Mouse (Mus musculus): ENCODE data around the gene Sesn3.
"Not testable (repeated sequence)": the region's sequence is repeated elsewhere in the genome, so short reads cannot be mapped to it uniquely, and the experiment has no call there.

The Sesn3 gene

GRCm38 (mm10) chr9:14277365-14277991 is 2.6 kb downstream of the Sesn3 start:
- no peak for DNase-seq (ENCODE audit: low read depth, low spot score)

DNA sequence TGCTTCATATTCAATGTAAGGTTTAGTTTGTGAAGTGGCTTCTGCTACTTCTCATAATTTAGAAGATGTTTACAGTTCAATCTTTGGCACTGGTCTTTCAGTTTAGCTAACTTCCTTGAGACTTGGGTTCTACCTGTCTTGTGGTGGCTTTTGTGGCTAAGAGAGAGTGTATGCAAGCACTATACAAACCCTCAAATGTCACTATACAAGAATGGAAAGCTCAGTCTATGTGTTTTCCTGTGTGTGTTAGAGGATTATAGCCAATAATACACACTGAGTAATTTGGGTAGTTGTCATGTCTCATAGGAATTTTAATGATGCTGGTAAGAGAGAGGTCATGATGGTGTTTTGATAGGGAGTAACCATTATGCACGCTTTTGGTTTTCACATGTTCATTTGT is 5.8 kb downstream of the Sesn3 start:
- DNase-seq (ENCODE audit: low read depth, low spot score), result peak; percentile 71

DNA sequence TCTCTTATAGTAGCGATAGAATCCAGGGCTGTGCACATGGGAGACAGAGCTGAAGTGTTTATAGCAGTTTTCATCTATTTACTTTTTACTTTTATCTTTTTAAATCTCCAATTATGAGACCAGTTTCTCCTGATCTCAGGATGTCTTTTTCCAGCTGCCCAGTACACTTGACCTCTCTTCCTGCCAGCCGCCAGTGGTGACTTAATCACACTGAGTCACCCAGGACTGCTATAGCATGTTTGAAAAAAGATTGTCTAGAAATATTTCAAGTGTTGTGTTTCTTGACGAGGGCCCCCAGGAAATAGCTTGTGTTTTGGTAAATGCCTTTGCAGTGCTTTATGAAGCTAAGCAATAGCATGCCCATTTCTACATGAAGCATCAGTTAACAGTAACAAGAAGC is 10.2 kb downstream of the Sesn3 start:
- DNase-seq (ENCODE audit: low read depth, low spot score), result no peak

- no peak for DNase-seq (ENCODE audit: low read depth, low spot score)
Observed at GRCm38 (mm10) chr9:14287234-14287633, 12.4 kb downstream of the Sesn3 start.

- DNase-seq (ENCODE audit: low read depth, low spot score), result no peak
Observed at GRCm38 (mm10) chr9:14288500-14288899, 13.6 kb downstream of the Sesn3 start.

DNA sequence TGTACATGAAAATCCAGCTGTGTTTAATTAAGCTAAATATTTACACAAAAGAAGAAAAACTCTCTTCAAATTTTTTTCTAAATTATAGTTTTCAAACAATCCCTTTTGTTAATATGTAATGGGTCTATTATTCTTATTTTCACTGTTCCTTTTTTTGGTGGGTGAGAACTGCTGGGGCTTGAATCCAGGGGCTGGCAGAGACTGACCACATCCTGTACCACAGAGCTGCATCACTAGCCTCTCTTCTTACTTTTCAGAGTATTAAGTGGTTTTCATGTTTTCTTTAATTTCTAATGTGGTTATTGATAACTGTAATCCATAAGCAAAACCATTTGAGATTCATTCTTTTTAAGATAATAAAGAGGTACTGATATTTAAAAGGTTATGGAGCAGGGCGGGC is 19.0 kb downstream of the Sesn3 start:
- DNase-seq (ENCODE audit: low read depth, low spot score), result no peak

DNA sequence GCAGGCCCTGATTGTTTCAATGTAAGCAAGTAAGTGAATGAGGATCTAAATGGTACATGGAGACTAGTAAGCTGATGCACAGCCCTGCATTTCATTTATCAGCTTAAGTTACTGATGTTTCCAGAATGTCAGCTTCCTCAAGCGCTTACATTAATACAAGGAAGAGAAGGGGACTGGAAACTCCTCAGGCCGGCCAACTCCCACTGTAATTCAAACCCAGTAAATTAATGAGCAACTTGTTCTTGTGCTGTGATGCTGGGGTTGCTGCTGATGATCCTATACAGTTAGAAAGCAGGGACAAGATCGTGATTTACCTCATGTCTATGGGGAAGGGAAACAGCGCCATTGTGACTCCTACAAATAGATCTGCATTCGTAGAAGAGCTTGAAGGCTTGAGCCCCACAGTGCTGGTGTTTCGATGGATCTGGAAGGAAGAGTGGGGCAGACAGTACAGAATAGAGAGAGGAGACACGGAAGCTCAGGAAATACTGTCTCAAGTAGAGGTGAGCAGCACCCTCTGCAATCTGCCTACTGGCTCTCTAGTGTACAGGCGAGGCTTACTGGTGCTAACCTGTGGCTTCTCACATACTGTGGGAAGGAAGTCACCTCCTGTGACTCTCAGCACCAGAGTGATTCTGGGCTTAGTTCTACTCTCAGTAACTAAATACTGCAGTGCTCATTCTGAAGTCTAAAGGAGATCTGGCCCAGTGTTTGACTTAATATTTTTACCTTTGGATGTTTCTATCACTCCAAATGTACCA is 21.0 kb downstream of the Sesn3 start:
- DNase-seq (ENCODE audit: low read depth, low spot score), result peak; percentile 48

- no peak for DNase-seq (ENCODE audit: low read depth, low spot score)
Observed at GRCm38 (mm10) chr9:14297204-14297603, 22.3 kb downstream of the Sesn3 start.

DNA sequence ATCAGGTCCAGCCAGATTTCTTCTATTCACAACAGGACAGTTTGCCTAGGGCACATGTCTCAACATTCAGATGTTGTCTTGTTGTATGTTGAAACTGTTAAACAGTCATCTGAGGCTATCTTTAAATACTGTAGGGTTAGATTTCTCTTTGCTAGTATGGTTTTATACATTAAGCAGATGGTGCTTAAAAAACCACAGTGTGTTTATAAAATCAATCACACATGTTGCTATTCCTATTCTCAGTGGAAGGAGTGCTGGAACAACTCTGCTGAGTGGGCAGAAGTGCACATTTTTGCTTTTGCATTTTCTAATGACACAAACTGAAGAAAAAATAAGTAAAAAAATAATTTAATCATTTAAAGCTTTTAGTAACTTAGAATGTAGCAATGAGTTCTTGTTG is 25.0 kb downstream of the Sesn3 start:
- DNase-seq (ENCODE audit: low read depth, low spot score), result no peak

GRCm38 (mm10) chr9:14300795-14301194 is 25.9 kb downstream of the Sesn3 start:
- no peak for DNase-seq (ENCODE audit: low read depth, low spot score)

- DNase-seq (ENCODE audit: low read depth, low spot score), result no peak
Observed at GRCm38 (mm10) chr9:14304262-14304968, 29.5 kb downstream of the Sesn3 start.

- no peak for DNase-seq (ENCODE audit: low read depth, low spot score)
Observed at GRCm38 (mm10) chr9:14307341-14307740, 32.5 kb downstream of the Sesn3 start.

- no peak for DNase-seq (ENCODE audit: low read depth, low spot score)
Observed at GRCm38 (mm10) chr9:14313968-14314367, 39.1 kb downstream of the Sesn3 start.

DNA sequence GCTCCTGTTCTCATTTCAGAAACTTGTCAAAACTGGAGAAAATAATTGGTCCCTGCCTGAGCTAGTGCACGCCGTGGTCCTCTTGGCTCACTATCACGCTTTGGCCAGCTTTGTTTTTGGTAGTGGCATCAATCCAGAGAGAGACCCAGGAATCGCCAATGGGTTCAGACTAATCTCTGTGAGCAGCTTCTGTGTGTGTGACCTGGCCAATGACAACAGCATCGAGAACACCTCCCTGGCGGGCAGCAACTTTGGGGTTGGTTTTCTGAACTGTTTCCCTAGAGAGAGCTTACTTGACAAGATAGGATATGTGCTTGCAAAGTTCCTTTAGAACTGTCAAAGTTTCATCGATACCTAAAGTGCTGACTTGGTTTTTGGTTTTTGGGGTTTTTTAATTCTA is 39.6 kb downstream of the Sesn3 start:
- DNase-seq (ENCODE audit: low read depth, low spot score), result no peak

DNA sequence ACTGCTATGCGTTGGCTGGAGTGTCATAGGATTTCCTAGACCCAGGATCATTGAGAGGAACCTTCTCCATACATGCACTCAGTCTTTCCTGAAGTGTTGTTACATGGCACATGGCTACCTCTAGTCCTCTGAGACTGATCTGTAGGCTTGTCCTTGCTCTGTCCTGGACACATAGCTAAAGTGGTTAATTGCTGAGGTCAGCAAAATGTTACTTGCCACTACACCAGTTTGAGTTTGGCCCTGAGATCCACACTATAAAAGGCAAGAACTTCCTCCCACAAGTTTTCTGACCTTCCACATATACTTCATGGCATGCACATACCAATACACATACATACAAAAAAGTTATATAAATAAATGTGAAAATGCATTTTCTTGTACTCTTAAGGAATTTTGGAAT is 41.8 kb downstream of the Sesn3 start:
- DNase-seq (ENCODE audit: low read depth, low spot score), result no peak

GRCm38 (mm10) chr9:14335829-14336228 is 61.0 kb downstream of the Sesn3 start:
- no peak for DNase-seq (ENCODE audit: low read depth, low spot score)

DNA sequence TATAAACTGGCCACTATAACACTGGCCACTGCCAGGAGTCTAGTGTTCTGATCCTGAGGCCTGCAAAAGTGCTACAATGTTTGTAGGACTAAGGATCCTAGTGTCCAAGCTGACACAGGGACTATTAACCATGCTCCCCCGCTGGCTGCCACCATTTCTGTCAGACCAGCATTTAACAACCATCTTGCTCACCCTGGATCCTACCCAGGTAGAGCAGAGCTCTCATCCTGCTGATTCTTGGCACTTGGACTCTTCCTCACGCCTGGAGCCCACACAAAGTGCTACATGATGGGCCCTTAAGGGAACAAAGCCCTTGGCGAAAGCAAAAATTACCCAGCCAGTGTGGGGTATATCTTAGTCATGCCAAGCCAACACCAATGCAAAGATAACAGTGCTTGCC is 62.0 kb downstream of the Sesn3 start:
- no peak for DNase-seq (ENCODE audit: low read depth, low spot score)

GRCm38 (mm10) chr9:14338701-14339100 is 63.8 kb downstream of the Sesn3 start:
- DNase-seq (ENCODE audit: low read depth, low spot score), result no peak

DNA sequence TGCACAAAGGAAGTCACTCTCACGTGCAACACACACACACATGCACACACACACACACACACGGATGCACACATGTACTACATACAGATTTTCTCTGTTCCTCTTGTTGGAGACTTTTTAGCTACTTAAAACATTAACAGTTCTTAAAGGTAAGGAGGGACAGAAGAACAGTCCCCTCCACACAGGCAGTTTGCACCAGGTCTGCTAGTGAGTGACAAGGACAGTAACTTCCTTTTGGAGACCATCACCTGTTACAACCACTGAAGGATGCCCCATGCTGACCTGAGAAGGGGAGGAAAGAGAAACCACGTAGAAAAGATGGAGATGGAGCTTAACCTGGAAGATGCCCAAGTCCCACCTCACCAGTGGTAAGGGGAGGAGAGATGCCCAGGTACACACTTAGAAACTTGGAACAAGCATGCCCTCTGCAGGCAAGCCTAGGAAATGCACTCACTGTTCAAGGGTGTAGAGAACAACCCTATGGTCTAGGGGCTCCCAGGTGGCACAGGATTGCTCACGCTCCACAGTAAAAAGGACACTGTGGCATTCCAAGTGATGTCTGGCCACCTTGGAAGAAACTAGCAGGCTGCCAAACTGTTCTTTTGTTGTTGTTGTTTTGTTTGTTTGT is 67.3 kb downstream of the Sesn3 start:
- DNase-seq (ENCODE audit: low read depth, low spot score), result peak; percentile 77

DNA sequence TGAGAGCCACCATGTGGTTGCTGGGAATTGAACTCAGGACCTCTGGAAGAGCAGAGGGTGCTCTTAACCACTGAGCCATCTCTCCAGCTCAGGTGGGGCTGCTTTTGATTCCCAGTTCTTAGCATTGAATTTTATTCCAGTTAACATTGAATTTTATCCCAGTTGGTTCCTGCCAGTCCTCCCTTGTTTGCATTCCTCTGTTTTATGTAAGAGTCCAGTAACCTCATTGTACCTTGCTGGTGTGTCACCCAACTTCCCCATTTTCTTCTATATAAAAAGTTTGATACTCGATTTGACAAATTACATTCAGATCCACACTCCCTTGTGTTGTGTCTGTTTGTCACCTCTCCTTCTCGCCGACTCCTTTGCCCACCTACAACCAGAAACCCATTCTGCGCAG is 71.0 kb downstream of the Sesn3 start:
- not testable (repeated sequence) for DNase-seq (ENCODE audit: low read depth, low spot score)

DNA sequence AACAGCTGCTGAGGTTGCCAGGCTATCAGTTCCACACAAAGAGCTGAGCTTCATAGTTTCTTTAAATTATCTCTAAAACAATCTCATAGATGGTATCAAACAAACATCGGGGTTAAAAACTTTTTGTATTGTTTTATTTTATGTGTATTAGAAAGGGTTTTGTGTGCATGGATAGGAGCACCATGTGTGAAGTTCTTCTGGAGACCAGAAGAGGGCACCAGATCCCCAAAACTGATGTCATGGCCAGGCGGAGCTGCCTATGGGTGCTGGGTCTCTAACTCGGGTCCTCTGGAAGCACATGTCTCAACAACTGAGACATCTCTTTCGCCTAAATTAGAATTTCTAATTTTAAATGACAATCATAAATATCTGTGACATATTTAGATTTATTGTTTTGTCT is 73.5 kb downstream of the Sesn3 start:
- peak; percentile 42 for DNase-seq (ENCODE audit: low read depth, low spot score)

GRCm38 (mm10) chr9:14349380-14349779 is 74.5 kb downstream of the Sesn3 start:
- DNase-seq (ENCODE audit: low read depth, low spot score), result no peak

Measured in CD4-positive helper T cell, adult 2 months (primary cell).